Mouse (Mus musculus): ENCODE measurements around the gene Fbxl13.

The Fbxl13 gene

GRCm38 (mm10) chr5:21505159-21505558 is 140.3 kb downstream of the Fbxl13 start:
- POLR2A ChIA-PET: interaction anchor here in 1 of 4 experiments (0.6 kb wide), 1 partner anchor 23 kb away, joined by 3 read pairs; no protein-coding TSS in a partner anchor
- CTCF ChIA-PET: interaction anchor here in 1 of 4 experiments (0.6 kb wide), 1 partner anchor 121 kb away, joined by 17 read pairs; no protein-coding TSS in a partner anchor

- ChIA-PET CTCF (no interaction called here), POLR2A (no interaction called here)
Observed at GRCm38 (mm10) chr5:21502936-21503610, 142.4 kb downstream of the Fbxl13 start.

- ChIA-PET POLR2A (no interaction called here), CTCF (no interaction called here)
Observed at GRCm38 (mm10) chr5:21500941-21501340, 144.5 kb downstream of the Fbxl13 start.

GRCm38 (mm10) chr5:21500133-21500532 is 145.3 kb downstream of the Fbxl13 start:
- CTCF ChIA-PET: no interaction called here
- POLR2A ChIA-PET: no interaction called here

GRCm38 (mm10) chr5:21498925-21499324 is 146.5 kb downstream of the Fbxl13 start:
- ChIA-PET CTCF (no interaction called here), POLR2A (no interaction called here)

GRCm38 (mm10) chr5:21498490-21498889 is 146.9 kb downstream of the Fbxl13 start:
- ChIA-PET CTCF (no interaction called here), POLR2A (no interaction called here)

GRCm38 (mm10) chr5:21496881-21497280 is 148.6 kb downstream of the Fbxl13 start:
- ChIA-PET POLR2A (interaction anchor here in 1 of 4 experiments (0.6 kb wide), 1 partner anchor 150 kb away, joined by 3 read pairs; no protein-coding TSS in a partner anchor), CTCF (no interaction called here)

GRCm38 (mm10) chr5:21496321-21496720 is 149.1 kb downstream of the Fbxl13 start:
- CTCF ChIA-PET: no interaction called here
- POLR2A ChIA-PET: interaction anchor here in 1 of 4 experiments (0.6 kb wide), 1 partner anchor 151 kb away, joined by 3 read pairs; no protein-coding TSS in a partner anchor

GRCm38 (mm10) chr5:21494781-21495180 is 150.7 kb downstream of the Fbxl13 start:
- POLR2A ChIA-PET: interaction anchor here in 2 of 4 experiments (0.5 to 1.2 kb wide), 4 partner anchors 13 to 151 kb away, joined by 3 to 6 read pairs (median 5); partner anchors contain the start of genes Armc10 (in 1 of the 2) and Fbxl13 (in 1 of the 2)
- CTCF ChIA-PET: interaction anchor here in 3 of 4 experiments (0.6 to 0.7 kb wide), 3 partner anchors 179 to 435 kb away, joined by 3 to 6 read pairs (median 3); no protein-coding TSS in a partner anchor

- ChIA-PET CTCF (no interaction called here), POLR2A (interaction anchor here in 1 of 4 experiments (0.7 kb wide), 1 partner anchor 29 kb away, joined by 3 read pairs; no protein-coding TSS in a partner anchor)
Observed at GRCm38 (mm10) chr5:21493294-21493999, 152.0 kb downstream of the Fbxl13 start.

- CTCF ChIA-PET: interaction anchor here in 1 of 4 experiments (0.7 kb wide), 1 partner anchor 10 kb away, joined by 3 read pairs; no protein-coding TSS in a partner anchor
- POLR2A ChIA-PET: no interaction called here
Observed at GRCm38 (mm10) chr5:21492213-21492612, 153.2 kb downstream of the Fbxl13 start.

GRCm38 (mm10) chr5:21491469-21491868 is 154.0 kb downstream of the Fbxl13 start:
- POLR2A ChIA-PET: no interaction called here

GRCm38 (mm10) chr5:21489135-21489534 is 156.3 kb downstream of the Fbxl13 start:
- CTCF ChIA-PET: no interaction called here

More at GRCm38 (mm10) chr5:21491469-21491868, 154.0 kb downstream of the Fbxl13 start:
- CTCF ChIA-PET: no interaction called here

GRCm38 (mm10) chr5:21488506-21488905 is 156.9 kb downstream of the Fbxl13 start:
- CTCF ChIA-PET: no interaction called here
- POLR2A ChIA-PET: no interaction called here

More at GRCm38 (mm10) chr5:21489135-21489534, 156.3 kb downstream of the Fbxl13 start:
- POLR2A ChIA-PET: no interaction called here

GRCm38 (mm10) chr5:21487716-21488115 is 157.7 kb downstream of the Fbxl13 start:
- POLR2A ChIA-PET: no interaction called here
- CTCF ChIA-PET: no interaction called here

GRCm38 (mm10) chr5:21487306-21487705 is 158.1 kb downstream of the Fbxl13 start:
- ChIA-PET POLR2A (interaction anchor here in 1 of 4 experiments (0.6 to 1.2 kb wide), 2 partner anchors 10 to 39 kb away, joined by 3 to 7 read pairs; no protein-coding TSS in a partner anchor), CTCF (interaction anchor here in 1 of 4 experiments (0.6 kb wide), 1 partner anchor 121 kb away, joined by 3 read pairs; no protein-coding TSS in a partner anchor)

- ChIA-PET POLR2A (interaction anchor here in 1 of 4 experiments (0.6 to 1.2 kb wide), 2 partner anchors 9 to 39 kb away, joined by 3 to 7 read pairs; no protein-coding TSS in a partner anchor), CTCF (interaction anchor here in 1 of 4 experiments (0.6 kb wide), 1 partner anchor 121 kb away, joined by 3 read pairs; no protein-coding TSS in a partner anchor)
Observed at GRCm38 (mm10) chr5:21486798-21487197, 158.6 kb downstream of the Fbxl13 start.

- ChIA-PET POLR2A (no interaction called here), CTCF (interaction anchor here in 2 of 4 experiments (0.5 to 0.6 kb wide), 2 partner anchors 54 to 319 kb away, joined by 4 to 6 read pairs; no protein-coding TSS in a partner anchor)
Observed at GRCm38 (mm10) chr5:21485197-21485829, 160.1 kb downstream of the Fbxl13 start.

GRCm38 (mm10) chr5:21483275-21483674 is 162.2 kb downstream of the Fbxl13 start:
- CTCF ChIA-PET: interaction anchor here in 1 of 4 experiments (1.1 kb wide), 1 partner anchor 105 kb away, joined by 4 read pairs; no protein-coding TSS in a partner anchor

More at GRCm38 (mm10) chr5:21483275-21483674, 162.2 kb downstream of the Fbxl13 start:
- POLR2A ChIA-PET: interaction anchor here in 1 of 4 experiments (0.6 kb wide), 1 partner anchor 11 kb away, joined by 3 read pairs; no protein-coding TSS in a partner anchor

Measured in embryonic stem cell, embryonic (primary cell).